Mouse (Mus musculus): Measurements from ENCODE around the gene Ulk2.
A peak's percentile ranks its signal among the peaks of the same experiment; 100 is the strongest.

GRCm38 (mm10) chr11:61751612-61752011 is 103.3 kb downstream of the Ulk2 start:
- TF ChIP-seq CTCF (IDR thresholded peaks at IDR 0.05) (peak; percentile 58), POLR2A (IDR thresholded peaks at IDR 0.05; ENCODE audit: insufficient read depth, low read depth, low read length) (no peak)
